Mouse (Mus musculus) midbrain, embryonic 11.5 days (tissue): Measurements from ENCODE around the gene Fat3. TPM values are rescaled to one million over a fixed set of nuclear protein-coding genes. Genes with fewer than 3 reads are reported as not detected.

ENCODE experiments used
- ATAC-seq: fragments of 200-750 bp; cut with Nextera tagmentation; 2 replicates; pipeline ENCODE4 v1.8.0; 2017; ENCODE audit warnings: moderate TSS enrichment, moderate library complexity; ENCODE audit not compliant: low FRiP score
- DNase-seq: peaks from one replicate; pipeline ENCODE4 v3.0.0; 2015; ENCODE audit warnings: low spot score; ENCODE audit errors: missing footprints
- H3K27ac ChIP-seq: fragments of 300-500 bp; sonication (generic); 2 replicates; pipeline ENCODE4 v1.5.1; 2014; ENCODE audit warnings: low read depth, low read length
- H3K27me3 ChIP-seq: fragments of 300-500 bp; sonication (generic); 2 replicates; pipeline ENCODE4 v1.6.1; 2014; ENCODE audit warnings: mild to moderate bottlenecking, low read length, moderate library complexity, mixed read lengths; ENCODE audit not compliant: control insufficient read depth, insufficient read depth
- H3K36me3 ChIP-seq: fragments of 300-500 bp; sonication (generic); 2 replicates; pipeline ENCODE4 v1.6.1; 2014; ENCODE audit warnings: mild to moderate bottlenecking, low read length, moderate library complexity, mixed read lengths; ENCODE audit not compliant: control insufficient read depth, insufficient read depth
- H3K4me1 ChIP-seq: fragments of 300-500 bp; sonication (generic); 2 replicates; pipeline ENCODE4 v1.6.1; 2014; ENCODE audit warnings: low read length; ENCODE audit not compliant: control insufficient read depth, insufficient read depth
- H3K4me2 ChIP-seq: fragments of 300-500 bp; sonication (generic); 2 replicates; pipeline ENCODE4 v1.6.1; 2014; ENCODE audit warnings: mild to moderate bottlenecking, moderate library complexity
- H3K4me3 ChIP-seq: fragments of 300-500 bp; sonication (generic); 2 replicates; pipeline ENCODE4 v1.5.1; 2014; ENCODE audit warnings: low read depth, low read length
- H3K9ac ChIP-seq: fragments of 300-500 bp; sonication (generic); 2 replicates; pipeline ENCODE4 v1.6.1; 2014; ENCODE audit warnings: low read length
- H3K9me3 ChIP-seq: fragments of 300-500 bp; sonication (generic); 2 replicates; pipeline ENCODE4 v1.6.1; 2016; ENCODE audit warnings: low read length; ENCODE audit not compliant: control insufficient read depth
- WGBS: fragments of 180-500 bp; shearing (Covaris S2); extraction: QIAGEN DNeasy Blood & Tissue Kit; methylation state at CpG from one replicate; pipeline ENCODE4 v1.1.7; 2014; 5-methylcytosine and 5-hydroxymethylcytosine counted together
- polyA plus RNA-seq: library from polyadenylated mRNA; unstranded; fragments of >200 nt; fragmentation: Nextera tagmentation; extraction: Ambion mirVana; gene quantifications from 2 replicates; pipeline ENCODE4 v1.2.1, GENCODE M21; 2014

Gene Fat3
- polyA plus RNA-seq, 1 experiment from 2014 or later = 13.5 TPM

DNA sequence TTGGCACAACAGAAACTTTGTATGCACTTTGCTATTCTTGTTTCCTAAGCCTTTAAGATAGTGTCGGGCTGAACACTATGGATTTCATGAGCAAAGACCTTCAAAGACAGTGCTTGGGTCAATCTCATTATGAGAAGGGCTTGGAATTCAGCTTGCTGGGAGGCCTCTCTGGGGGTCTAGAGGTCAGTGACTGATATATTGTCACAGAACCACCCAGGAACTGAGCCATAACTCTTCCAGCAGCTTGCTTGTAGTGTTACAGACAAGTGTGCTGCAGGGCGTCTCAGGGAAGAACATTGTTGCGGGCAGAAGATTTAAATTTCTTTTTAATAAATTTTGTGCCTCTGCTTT lies 347.5 kb downstream of the Fat3 start:
- H3K4me2 ChIP-seq = no peak overlapping the region
- 15% methylated on average over 3 of the region's 3 CpGs for WGBS

DNA sequence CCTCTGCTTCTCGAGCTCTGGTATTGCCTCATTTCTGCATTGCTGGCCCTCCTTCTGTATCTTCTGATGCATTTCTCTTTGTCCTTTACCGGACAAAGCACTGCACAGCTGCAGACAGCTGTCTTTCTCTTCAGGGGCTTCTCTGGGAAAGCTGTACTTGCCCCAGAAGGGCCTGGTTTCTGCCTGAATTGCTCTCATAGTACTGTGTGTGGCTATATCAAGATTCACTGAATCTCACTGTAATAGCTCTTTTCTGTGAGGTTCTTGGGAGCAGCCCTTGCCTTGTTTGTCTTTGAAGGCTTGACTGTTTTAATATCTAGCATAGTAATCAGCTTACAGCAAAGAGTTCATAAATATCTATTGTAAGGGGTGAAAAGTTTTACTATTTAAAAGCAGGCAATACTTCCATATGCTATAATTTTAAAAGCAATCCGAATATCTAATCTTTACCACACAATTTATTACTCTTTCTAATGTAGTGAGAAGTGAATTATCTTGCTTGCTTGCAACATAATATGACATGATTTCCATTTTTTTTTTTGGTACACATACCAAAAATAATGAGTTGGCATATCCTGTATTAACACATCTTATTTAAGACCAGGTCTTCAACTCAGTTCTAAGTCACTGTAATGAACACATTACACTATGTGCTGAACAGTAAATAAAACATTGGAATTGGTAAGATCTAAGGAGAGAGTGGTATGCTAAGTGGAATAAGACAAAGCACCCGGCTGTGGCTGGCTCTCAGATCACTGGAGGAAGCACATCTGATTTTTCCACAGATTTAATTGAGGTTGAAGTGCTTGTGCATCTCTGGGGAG lies 348.1 kb downstream of the Fat3 start:
- Histone ChIP-seq H3K4me3 (no peak overlapping the region), H3K9me3 (no peaks in the 10 kb centered on the region), H3K4me1 (peaks cover 16% of the 10 kb centered on the region), H3K9ac (no peak overlapping the region), H3K27me3 (no peaks in the 10 kb centered on the region), H3K4me2 (no peak overlapping the region), H3K36me3 (no peaks in the 10 kb centered on the region), H3K27ac (no peak overlapping the region)
- ATAC-seq = peak; percentile 63
- DNase-seq = peak; percentile 81
- WGBS = 33% methylated on average over 4 of the region's 4 CpGs

More for the DNA sequence above, 347.5 kb downstream of the Fat3 start:
- Histone ChIP-seq H3K9ac (no peak overlapping the region), H3K36me3 (no peaks in the 10 kb centered on the region), H3K27me3 (no peaks in the 10 kb centered on the region), H3K4me1 (peaks cover 15% of the 10 kb centered on the region), H3K4me3 (no peak overlapping the region), H3K9me3 (no peaks in the 10 kb centered on the region), H3K27ac (0 out of 2 replicates have a peak overlapping the region, but pooled peaks have one; percentile 14)
- ATAC-seq = peak; percentile 78
- peak; percentile 88 for DNase-seq

DNA sequence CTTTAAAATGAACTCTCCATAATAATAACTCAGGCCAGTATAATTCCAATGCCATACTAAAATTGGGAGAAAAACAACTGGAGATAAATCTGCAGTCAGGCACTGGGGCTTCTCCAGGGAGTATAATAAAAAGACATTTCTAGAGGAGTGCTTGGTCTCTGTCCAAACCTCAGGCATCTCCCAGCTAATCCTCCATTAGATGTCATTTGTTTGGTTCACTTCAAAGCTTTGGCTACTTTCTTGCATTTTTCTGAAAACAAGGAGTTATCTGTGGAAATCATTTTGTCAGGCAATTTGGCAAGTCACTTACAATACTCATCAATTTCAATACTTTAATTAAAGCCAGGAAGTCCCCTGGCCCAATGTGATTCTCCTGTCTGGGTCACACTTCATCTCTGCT lies 351.0 kb downstream of the Fat3 start:
- no peak for DNase-seq
- Histone ChIP-seq H3K27me3 (no peaks in the 10 kb centered on the region), H3K27ac (no peak overlapping the region), H3K36me3 (no peaks in the 10 kb centered on the region), H3K4me2 (no peak overlapping the region), H3K9me3 (no peaks in the 10 kb centered on the region), H3K4me3 (no peak overlapping the region), H3K9ac (no peak overlapping the region), H3K4me1 (peaks cover 23% of the 10 kb centered on the region)
- ATAC-seq = no peak

DNA sequence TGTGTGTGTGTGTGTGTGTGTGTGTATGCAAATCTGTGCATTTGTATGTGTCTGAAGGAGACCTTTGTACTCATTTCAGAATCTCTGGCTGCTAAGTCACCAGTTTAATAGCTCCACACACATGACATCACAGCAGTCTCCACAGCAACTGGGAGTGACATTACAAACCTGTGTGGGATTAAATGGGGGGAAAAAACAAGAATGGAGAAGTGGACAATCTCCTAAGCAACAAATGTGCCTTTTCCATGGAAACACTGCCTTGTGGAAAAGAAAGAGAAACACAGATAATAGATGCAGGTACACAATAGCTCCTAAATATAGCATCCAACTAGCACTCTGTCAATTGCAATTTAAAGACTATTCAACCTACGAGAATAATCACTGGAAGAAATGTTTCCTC lies 353.4 kb downstream of the Fat3 start:
- no peak overlapping the region for H3K4me2 ChIP-seq
- H3K9ac ChIP-seq = no peak overlapping the region
- H3K27ac ChIP-seq = no peak overlapping the region
- peaks cover 11% of the 10 kb centered on the region for H3K4me1 ChIP-seq
- no peak overlapping the region for H3K4me3 ChIP-seq
- H3K36me3 ChIP-seq = no peaks in the 10 kb centered on the region
- DNase-seq = peak; percentile 95
- WGBS = 8% methylated on average over 1 of the region's 1 CpGs
- no peaks in the 10 kb centered on the region for H3K27me3 ChIP-seq
- ATAC-seq = peak; percentile 92
- H3K9me3 ChIP-seq = no peaks in the 10 kb centered on the region

DNA sequence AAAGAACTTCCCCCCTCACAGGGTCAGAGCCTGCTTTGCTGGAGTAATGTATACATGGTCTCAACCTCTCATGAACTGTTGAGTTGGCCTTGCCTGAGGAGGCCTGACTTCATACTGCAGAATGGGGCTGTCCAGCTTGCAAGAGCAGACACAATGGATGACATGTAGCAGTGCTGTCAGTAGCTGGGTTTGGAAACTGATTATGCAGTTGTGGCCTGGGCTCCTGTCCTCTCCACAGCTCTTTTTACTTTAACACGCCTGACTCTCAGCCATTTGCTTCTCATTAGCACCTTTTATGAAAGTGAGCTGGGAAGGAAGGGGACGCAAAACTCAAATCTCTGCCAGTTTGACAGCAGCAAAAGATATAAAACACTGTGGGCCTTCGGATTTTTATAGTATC lies 356.4 kb downstream of the Fat3 start:
- H3K4me3 ChIP-seq = no peak overlapping the region
- ATAC-seq (no peak), DNase-seq (no peak)
- H3K36me3 ChIP-seq = no peaks in the 10 kb centered on the region
- no peak overlapping the region for H3K27ac ChIP-seq
- no peaks in the 10 kb centered on the region for H3K9me3 ChIP-seq
- H3K4me2 ChIP-seq = no peak overlapping the region
- peaks cover 9% of the 10 kb centered on the region; the same call in 1 of the 2 replicates for H3K4me1 ChIP-seq
- H3K27me3 ChIP-seq = no peaks in the 10 kb centered on the region
- WGBS = 76% methylated on average over 3 of the region's 3 CpGs
- H3K9ac ChIP-seq = no peak overlapping the region

DNA sequence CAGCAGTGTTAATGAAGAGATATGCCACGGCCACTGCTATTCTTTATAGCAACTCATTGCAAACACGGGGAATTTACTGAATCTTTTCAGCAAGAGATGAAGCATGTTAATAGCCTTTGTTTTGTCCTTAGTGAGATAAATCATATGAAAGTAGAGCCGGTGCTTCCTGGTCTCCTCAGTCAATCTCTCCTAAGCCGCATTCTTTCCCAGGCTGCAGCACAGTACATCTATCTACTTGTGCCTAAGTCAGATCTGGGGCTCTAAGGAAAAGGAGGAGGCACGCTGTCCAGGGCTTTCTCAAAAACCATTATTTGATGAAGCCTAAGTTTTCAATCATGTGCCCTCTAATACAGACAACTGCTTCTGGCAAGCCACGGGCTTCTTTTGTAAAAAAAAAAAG lies 361.8 kb downstream of the Fat3 start:
- Histone ChIP-seq H3K9me3 (no peaks in the 10 kb centered on the region), H3K36me3 (no peaks in the 10 kb centered on the region), H3K27ac (no peak overlapping the region), H3K4me1 (no peaks in the 10 kb centered on the region; the same call in 1 of the 2 replicates), H3K4me2 (no peak overlapping the region), H3K27me3 (no peaks in the 10 kb centered on the region), H3K9ac (no peak overlapping the region), H3K4me3 (no peak overlapping the region)
- DNase-seq (no peak), ATAC-seq (no peak)
- WGBS = 57% methylated on average over 6 of the region's 6 CpGs

DNA sequence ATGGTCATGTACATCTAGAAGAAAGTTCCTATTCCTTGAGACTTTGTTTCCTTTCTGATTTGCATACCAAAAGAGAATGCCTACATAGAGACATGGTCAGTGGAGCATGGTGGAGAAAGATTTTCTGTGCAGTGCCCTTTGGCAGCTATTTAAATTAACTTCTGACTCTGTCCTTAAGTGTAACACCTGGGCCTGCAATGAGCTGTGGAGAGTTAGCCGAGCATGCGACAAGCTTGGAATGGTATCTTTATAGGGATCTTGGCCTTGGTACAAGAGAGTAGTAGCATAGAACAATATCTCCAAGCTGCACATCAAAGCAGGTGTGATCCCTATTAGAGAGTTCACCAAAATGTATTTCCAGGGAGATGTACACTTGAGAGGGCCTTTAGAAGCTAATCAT lies 368.0 kb downstream of the Fat3 start:
- H3K9me3 ChIP-seq = no peaks in the 10 kb centered on the region
- no peaks in the 10 kb centered on the region for H3K27me3 ChIP-seq
- ATAC-seq (no peak), DNase-seq (no peak)
- H3K4me1 ChIP-seq = no peaks in the 10 kb centered on the region
- no peak overlapping the region for H3K9ac ChIP-seq
- WGBS = 78% methylated on average over 2 of the region's 2 CpGs
- H3K27ac ChIP-seq = no peak overlapping the region
- no peaks in the 10 kb centered on the region for H3K36me3 ChIP-seq
- no peak overlapping the region for H3K4me2 ChIP-seq
- no peak overlapping the region for H3K4me3 ChIP-seq

DNA sequence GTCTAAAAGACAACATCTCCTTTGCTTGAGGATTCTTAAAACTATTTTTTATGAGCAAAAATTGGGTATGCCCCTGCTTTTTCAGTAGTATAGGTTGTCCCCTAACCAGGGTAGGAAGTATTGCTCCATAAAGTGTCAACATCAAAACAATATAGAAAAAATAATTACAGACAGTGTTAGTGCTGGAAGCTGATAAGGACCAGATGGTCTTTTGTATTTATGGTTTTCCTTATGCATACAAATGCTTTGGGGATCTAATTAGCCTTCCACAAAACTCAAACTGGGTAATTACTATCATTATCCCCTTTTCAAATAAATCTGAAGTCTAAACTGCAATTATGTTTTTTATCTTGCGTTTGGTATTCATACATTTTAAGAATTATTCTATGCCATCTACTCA lies 368.5 kb downstream of the Fat3 start:
- Histone ChIP-seq H3K36me3 (no peaks in the 10 kb centered on the region), H3K27ac (no peak overlapping the region), H3K4me3 (no peak overlapping the region), H3K4me2 (no peak overlapping the region), H3K9ac (no peak overlapping the region), H3K9me3 (no peaks in the 10 kb centered on the region), H3K27me3 (no peaks in the 10 kb centered on the region), H3K4me1 (no peaks in the 10 kb centered on the region)
- ATAC-seq (no peak), DNase-seq (no peak)
- 93% methylated on average over 1 of the region's 1 CpGs for WGBS

DNA sequence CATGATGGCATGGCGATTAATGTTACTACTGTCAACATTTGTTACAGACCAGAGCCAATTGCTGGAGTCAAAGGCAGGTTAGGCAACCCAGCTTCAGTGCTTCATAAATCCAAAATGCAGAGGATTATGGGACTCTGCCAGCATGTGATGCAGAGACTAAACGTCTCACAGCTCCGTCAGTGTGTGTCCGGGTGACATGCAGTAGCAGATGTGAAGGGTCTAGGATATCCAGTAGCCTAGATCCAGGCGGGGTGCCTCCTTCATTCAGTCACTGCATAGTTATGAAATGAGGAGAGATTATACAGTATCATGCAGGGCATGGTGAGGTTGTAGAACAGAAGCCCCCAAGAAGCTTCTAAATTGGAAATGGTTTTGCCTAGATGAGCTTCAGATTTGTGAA lies 379.3 kb downstream of the Fat3 start:
- Histone ChIP-seq H3K27ac (no peak overlapping the region), H3K4me3 (no peak overlapping the region), H3K4me2 (no peak overlapping the region), H3K4me1 (no peaks in the 10 kb centered on the region), H3K9me3 (no peaks in the 10 kb centered on the region), H3K27me3 (no peaks in the 10 kb centered on the region), H3K36me3 (no peaks in the 10 kb centered on the region), H3K9ac (no peak overlapping the region)
- ATAC-seq (no peak), DNase-seq (no peak)
- WGBS = 87% methylated on average over 5 of the region's 5 CpGs
